Mouse (Mus musculus) cerebellum, adult 2 months (tissue): ENCODE results near the gene Axl.

Experiments
- CTCF ChIP-seq: fragments of 200-500 bp; IDR thresholded peaks from 2 replicates; pipeline ENCODE4 v1.5.1; 2011; ENCODE audit warnings: low read depth, mild to moderate bottlenecking, control low read depth, low read length, moderate library complexity, borderline replicate concordance; ENCODE audit not compliant: insufficient read depth
- POLR2A ChIP-seq: fragments of 200-500 bp; IDR thresholded peaks from 2 replicates; pipeline ENCODE4 v1.6.1; 2011; ENCODE audit warnings: low read length, control low read depth, borderline replicate concordance; ENCODE audit not compliant: insufficient read depth

GRCm38 (mm10) chr7:25717478-25717877 lies 71.0 kb downstream of the Axl start:
- TF ChIP-seq CTCF (no peak), POLR2A (no peak)
